Comparison of ENCODE assay signal across 12 mouse cellular contexts in the genomic region with DNA sequence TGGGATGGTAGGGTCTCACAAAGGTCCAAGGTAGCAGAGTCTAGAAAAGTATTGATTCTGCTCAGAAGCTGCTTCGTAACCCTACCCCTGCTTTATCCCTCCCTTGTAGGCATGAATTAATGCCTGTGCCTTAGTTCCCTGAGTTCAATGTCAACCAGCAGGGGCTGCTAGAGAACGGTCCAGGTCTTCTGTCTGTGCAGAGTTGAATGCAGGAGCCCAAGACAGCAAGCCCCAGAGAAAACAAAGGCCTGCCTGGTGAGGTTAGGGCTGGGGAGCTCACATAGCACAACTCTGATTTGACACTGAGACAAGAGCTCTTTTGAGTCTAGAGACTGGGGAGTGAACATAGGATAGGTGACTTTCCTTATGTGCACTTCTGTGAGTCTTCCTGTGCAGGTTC. TPM values are rescaled to one million over a fixed set of nuclear protein-coding genes. Genes with fewer than 3 reads are reported as not detected.
DNase-seq lines count a peak whose midpoint lies in the region; ATAC-seq and TF ChIP-seq lines count a peak whose summit lies in the region.
"Had no signal": no experiment of that assay in that cellular context is flagged by ENCODE, and none has a peak within 500 bp of the region (broad histone marks: within the 10 kb centered on the region; RNA-seq: fewer than 3 reads in every experiment).

No protein-coding gene starts in this region.

- no peak overlapping the region for H3K4me3 ChIP-seq in heart, embryonic 12.5 days
- no peak overlapping the region for H3K4me3 ChIP-seq in liver, embryonic 14.5 days (ENCODE audit: insufficient read depth in 1 of 2, low read depth in 2 of 2, low read length in 2 of 2)
- H3K4me3 ChIP-seq in liver, embryonic 11.5 days (ENCODE audit: low read depth, low read length), result no peak overlapping the region
- H3K4me3 ChIP-seq: embryonic facial prominence, embryonic 13.5 days; left cerebral cortex, adult 2 months; midbrain, embryonic 12.5 days had no signal

- no peak overlapping the region for H3K27ac ChIP-seq in heart, embryonic 12.5 days (ENCODE audit: poor library complexity, severe bottlenecking)
- H3K27ac ChIP-seq in liver, embryonic 14.5 days, result no peak overlapping the region
- H3K27ac ChIP-seq in liver, embryonic 11.5 days (ENCODE audit: low read depth, low read length), result no peak overlapping the region
- H3K27ac ChIP-seq: embryonic facial prominence, embryonic 13.5 days; left cerebral cortex, adult 2 months; midbrain, embryonic 12.5 days had no signal

- H3K27me3 ChIP-seq in heart, embryonic 12.5 days (replicated peaks), result no peaks in the 10 kb centered on the region
- H3K27me3 ChIP-seq in liver, embryonic 14.5 days (ENCODE audit: control insufficient read depth, insufficient read depth, low read length), result no peaks in the 10 kb centered on the region
- H3K27me3 ChIP-seq in liver, embryonic 11.5 days (replicated peaks; ENCODE audit: control insufficient read depth, insufficient read depth, low read length), result no peaks in the 10 kb centered on the region
- no peaks in the 10 kb centered on the region for H3K27me3 ChIP-seq in splenic B cell, adult 2 months (ENCODE audit: control insufficient read depth, insufficient read depth, low read length, poor library complexity, severe bottlenecking)
- H3K27me3 ChIP-seq: embryonic facial prominence, embryonic 13.5 days; midbrain, embryonic 12.5 days had no signal

- no peaks in the 10 kb centered on the region for H3K9me3 ChIP-seq in heart, embryonic 12.5 days (replicated peaks)
- H3K9me3 ChIP-seq in liver, embryonic 14.5 days (ENCODE audit: control insufficient read depth, low read length), result no peaks in the 10 kb centered on the region
- H3K9me3 ChIP-seq in liver, embryonic 11.5 days (ENCODE audit: control insufficient read depth, low read length), result no peaks in the 10 kb centered on the region
- H3K9me3 ChIP-seq: embryonic facial prominence, embryonic 13.5 days; midbrain, embryonic 12.5 days had no signal

- TF ChIP-seq EP300 in liver, embryonic 14.5 days (IDR thresholded peaks at IDR 0.05; ENCODE audit: low read depth), result no peak

- peak; percentile 49 for DNase-seq in heart, adult 11 months
- no peak for DNase-seq in liver, embryonic 14.5 days (ENCODE audit: low read depth in 3 of 3, low spot score in 3 of 3)
- no peak for DNase-seq in liver, embryonic 11.5 days (ENCODE audit: low spot score)
- DNase-seq in ZHBTc4 (ENCODE audit: low read depth, low spot score), result peak; percentile 76
- DNase-seq in splenic B cell, adult 2 months (ENCODE audit: low read depth, low spot score), result peak; percentile 2
- no peak for DNase-seq in left cerebral cortex, postnatal 4 days

- H3K36me3 ChIP-seq in heart, embryonic 12.5 days, result no peaks in the 10 kb centered on the region
- no peaks in the 10 kb centered on the region for H3K36me3 ChIP-seq in liver, embryonic 14.5 days (replicated peaks; ENCODE audit: control insufficient read depth, insufficient read depth, low read depth)
- no peaks in the 10 kb centered on the region for H3K36me3 ChIP-seq in liver, embryonic 11.5 days (ENCODE audit: control insufficient read depth, insufficient read depth, low read length)
- no peaks in the 10 kb centered on the region for H3K36me3 ChIP-seq in splenic B cell, adult 2 months (ENCODE audit: control insufficient read depth, insufficient read depth, low read length, poor library complexity, severe bottlenecking)
- H3K36me3 ChIP-seq: embryonic facial prominence, embryonic 13.5 days; midbrain, embryonic 12.5 days had no signal

- intact Hi-C loops in left cerebral cortex, postnatal 4 days (cut with DNase I), result no loop called here

- H3K4me2 ChIP-seq in heart, embryonic 12.5 days, result no peak overlapping the region
- no peak overlapping the region for H3K4me2 ChIP-seq in liver, embryonic 14.5 days (ENCODE audit: low read depth)
- no peak overlapping the region for H3K4me2 ChIP-seq in liver, embryonic 11.5 days
- H3K4me2 ChIP-seq: embryonic facial prominence, embryonic 13.5 days; midbrain, embryonic 12.5 days had no signal

- no peaks in the 10 kb centered on the region for H3K4me1 ChIP-seq in heart, embryonic 12.5 days (replicated peaks)
- H3K4me1 ChIP-seq in liver, embryonic 14.5 days (replicated peaks; ENCODE audit: control insufficient read depth in 2 of 2, insufficient read depth in 2 of 2, low read length in 1 of 2), result no peaks in the 10 kb centered on the region
- H3K4me1 ChIP-seq in liver, embryonic 11.5 days (replicated peaks; ENCODE audit: control insufficient read depth, insufficient read depth, low read length), result no peaks in the 10 kb centered on the region
- H3K4me1 ChIP-seq: embryonic facial prominence, embryonic 13.5 days had no signal

- TF ChIP-seq CTCF in liver, embryonic 14.5 days (IDR thresholded peaks at IDR 0.05; ENCODE audit: low read depth), result peak; percentile 37

- ATAC-seq in heart, embryonic 12.5 days (ENCODE audit: insufficient number of reproducible peaks, low FRiP score), result no peak
- ATAC-seq in liver, embryonic 14.5 days (ENCODE audit: insufficient read depth), result no peak
- no peak for ATAC-seq in liver, embryonic 11.5 days (replicated peaks; ENCODE audit: low FRiP score)
- no peak for ATAC-seq in inflammation-experienced regulatory T-cells, adult 6 months

- WGBS in heart, embryonic 12.5 days, result 45% methylated on average over 2 of the region's 2 CpGs
- 36% methylated on average over 2 of the region's 2 CpGs for WGBS in liver, embryonic 14.5 days (ENCODE audit: insufficient replicate concordance)
- 51% methylated on average over 2 of the region's 2 CpGs for WGBS in liver, embryonic 11.5 days

- H3K9ac ChIP-seq in heart, embryonic 12.5 days, result no peak overlapping the region
- H3K9ac ChIP-seq in liver, embryonic 14.5 days (replicated peaks), result no peak overlapping the region
- no peak overlapping the region for H3K9ac ChIP-seq in liver, embryonic 11.5 days (ENCODE audit: low read depth, low read length)
- H3K9ac ChIP-seq: embryonic facial prominence, embryonic 13.5 days; midbrain, embryonic 12.5 days had no signal

RNA-seq across cellular contexts. Expression of gene Olig3, which starts 56.6 kb away (rescaled TPM):
- 0.08 TPM in 1 of 2 replicates, not detected in the other for polyA plus RNA-seq in heart, embryonic 12.5 days (2016; fragmentation: Nextera tagmentation; extraction: Ambion mirVana)
- not detected in 2 replicates for polyA plus RNA-seq in liver, embryonic 14.5 days (2012; rRNA removed)
- not detected in 2 replicates for polyA plus RNA-seq in liver, embryonic 14.5 days (2014; fragmentation: Nextera tagmentation; extraction: Ambion mirVana)
- not detected in 2 replicates for polyA plus RNA-seq in liver, embryonic 11.5 days (2014; fragmentation: Nextera tagmentation; extraction: Ambion mirVana)
- total RNA-seq in left cerebral cortex, postnatal 4 days (2021), result not detected
- polyA plus RNA-seq in inflammation-experienced regulatory T-cells, adult 6 months (2017; shearing (Covaris generic)), result not detected
- total RNA-seq: gastrocnemius, postnatal 4 days; left cerebral cortex, adult 2 months had no signal

Comparison
In these comparisons a context has a peak if more than half of its experiments do, and no peak if none do; other contexts are left out.
1. DNase-seq: peak in heart, adult 11 months (single experiment), ZHBTc4 (single experiment) and splenic B cell, adult 2 months (single experiment); none in liver, embryonic 14.5 days (0 of 3), liver, embryonic 11.5 days (single experiment) and left cerebral cortex, postnatal 4 days (single experiment).